8 mouse cellular contexts compared by ENCODE assay signal in the genomic region with DNA sequence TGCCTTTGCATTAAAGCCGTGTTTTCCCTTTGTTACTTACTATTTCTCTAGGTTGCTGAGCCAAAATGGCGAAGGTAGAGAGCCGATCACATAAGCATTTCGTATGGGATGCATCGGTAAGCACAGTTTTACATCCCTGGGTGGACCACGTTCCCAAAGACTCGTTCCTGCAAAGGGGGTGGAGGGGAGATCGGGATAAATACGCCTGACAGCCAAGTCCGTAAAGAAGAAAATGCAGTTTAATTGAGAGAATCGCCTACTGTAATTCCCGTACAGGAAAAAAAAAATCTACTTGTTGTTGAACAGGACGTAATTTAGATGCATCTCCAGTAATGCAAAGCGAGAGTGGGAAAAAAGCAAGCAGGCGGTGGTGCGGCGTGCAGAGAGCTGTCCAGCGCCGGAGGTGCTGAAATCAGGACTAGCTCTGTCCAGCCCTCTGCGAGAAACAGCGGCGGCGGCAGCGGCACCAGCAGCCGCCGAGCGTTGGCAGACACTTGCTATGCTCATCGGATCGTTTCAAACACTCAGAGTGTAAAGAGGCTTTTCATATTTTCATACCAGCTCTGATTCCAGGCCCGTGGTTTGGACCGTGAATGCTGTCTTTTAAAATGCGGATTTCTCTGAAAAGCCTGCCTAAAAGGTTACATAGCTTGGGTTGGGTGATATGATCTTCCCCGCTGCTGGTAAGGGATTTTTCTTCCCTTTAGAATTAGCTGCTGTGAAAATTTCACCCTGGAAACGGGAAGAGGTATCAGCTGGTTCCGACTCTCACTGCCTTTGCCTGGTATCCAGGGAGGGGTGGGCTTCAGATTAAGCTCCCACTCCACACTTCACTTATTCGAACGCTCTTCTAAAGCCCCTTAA.
DNase-seq lines count a peak whose midpoint lies in the region; ATAC-seq lines count a peak whose summit lies in the region.

No protein-coding gene starts in this region.

- H3K9me3 ChIP-seq in forebrain, embryonic 11.5 days (ENCODE audit: control insufficient read depth, low read length) = no peaks in the 10 kb centered on the region
- no peaks in the 10 kb centered on the region for H3K9me3 ChIP-seq in heart, embryonic 16.5 days (replicated peaks; ENCODE audit: control insufficient read depth, low read length)
- no peaks in the 10 kb centered on the region for H3K9me3 ChIP-seq in limb, embryonic 15.5 days

- H3K4me3 ChIP-seq in forebrain, embryonic 11.5 days (ENCODE audit: low read depth, low read length) = peak overlapping the region; percentile 30
- no peak overlapping the region for H3K4me3 ChIP-seq in heart, embryonic 16.5 days (ENCODE audit: low read length)
- H3K4me3 ChIP-seq in limb, embryonic 15.5 days = peak overlapping the region; percentile 19

- H3K4me1 ChIP-seq in forebrain, embryonic 11.5 days (replicated peaks; ENCODE audit: control insufficient read depth, insufficient read depth, low read length) = peaks cover 2% of the 10 kb centered on the region; the same call in 1 of the 2 replicates
- H3K4me1 ChIP-seq in heart, embryonic 16.5 days (ENCODE audit: control insufficient read depth, insufficient read depth, low read length) = no peaks in the 10 kb centered on the region
- H3K4me1 ChIP-seq in limb, embryonic 15.5 days = peaks cover 4% of the 10 kb centered on the region; the same call in 1 of the 2 replicates

- H3K27me3 ChIP-seq in forebrain, embryonic 11.5 days (ENCODE audit: control insufficient read depth, insufficient read depth, low read length) = no peaks in the 10 kb centered on the region
- no peaks in the 10 kb centered on the region for H3K27me3 ChIP-seq in heart, embryonic 16.5 days (ENCODE audit: control insufficient read depth, insufficient read depth, low read length)
- 0 out of 2 replicates have a peak, but pooled peaks cover 4% of the 10 kb centered on the region for H3K27me3 ChIP-seq in limb, embryonic 15.5 days

- peak; percentile 92 for ATAC-seq in forebrain, embryonic 11.5 days (replicated peaks; ENCODE audit: low FRiP score)
- peak; percentile 77; the same call in 1 of the 2 replicates for ATAC-seq in heart, embryonic 16.5 days (replicated peaks; ENCODE audit: extremely low read depth, insufficient read depth, low FRiP score)
- ATAC-seq in limb, embryonic 15.5 days (ENCODE audit: insufficient number of reproducible peaks, low FRiP score, low TSS enrichment, low read depth) = 0 out of 2 replicates have a peak, but pooled peaks have one; percentile 48

- peak overlapping the region; percentile 71 for H3K27ac ChIP-seq in forebrain, embryonic 11.5 days (ENCODE audit: low read depth, low read length)
- H3K27ac ChIP-seq in heart, embryonic 16.5 days (ENCODE audit: low read length) = no peak overlapping the region
- no peak overlapping the region for H3K27ac ChIP-seq in limb, embryonic 15.5 days

- 4% methylated on average over 37 of the region's 37 CpGs for WGBS in forebrain, embryonic 11.5 days
- 6% methylated on average over 37 of the region's 37 CpGs for WGBS in heart, embryonic 16.5 days
- 7% methylated on average over 37 of the region's 37 CpGs for WGBS in limb, embryonic 15.5 days

- H3K4me2 ChIP-seq in forebrain, embryonic 11.5 days (ENCODE audit: low read depth, low read length, severe bottlenecking) = peak overlapping the region; percentile 60
- H3K4me2 ChIP-seq in heart, embryonic 16.5 days (ENCODE audit: low read depth, low read length) = peak overlapping the region; percentile 7; the same call in 1 of the 2 replicates
- H3K4me2 ChIP-seq in limb, embryonic 15.5 days = peak overlapping the region; percentile 39

- H3K9ac ChIP-seq in forebrain, embryonic 11.5 days (ENCODE audit: low read length) = peak overlapping the region; percentile 43
- H3K9ac ChIP-seq in heart, embryonic 16.5 days (ENCODE audit: low read length) = no peak overlapping the region
- H3K9ac ChIP-seq in limb, embryonic 15.5 days = no peak overlapping the region

- peak; percentile 5 for DNase-seq in thymus, postnatal 0 days (ENCODE audit: low spot score)
- no peak for DNase-seq in thymus, adult 18-20 months
- DNase-seq in forebrain, embryonic 11.5 days (ENCODE audit: low spot score) = peak; percentile 91
- peak; percentile 83 for DNase-seq in kidney, postnatal 14 days
- DNase-seq in neural tube, embryonic 10.5 days (ENCODE audit: extremely low spot score, low spot score) = peak; percentile 79
- DNase-seq in thymus, postnatal 4 days = peak; percentile 54

- no peaks in the 10 kb centered on the region for H3K36me3 ChIP-seq in forebrain, embryonic 11.5 days (ENCODE audit: control insufficient read depth, insufficient read depth, low read length)
- no peaks in the 10 kb centered on the region for H3K36me3 ChIP-seq in heart, embryonic 16.5 days (ENCODE audit: control insufficient read depth, insufficient read depth)
- no peaks in the 10 kb centered on the region for H3K36me3 ChIP-seq in limb, embryonic 15.5 days

Comparison
In these comparisons a context has a peak if more than half of its experiments do, and no peak if none do; other contexts are left out.
1. DNase-seq: peak in thymus, postnatal 0 days (single experiment), forebrain, embryonic 11.5 days (single experiment), kidney, postnatal 14 days (single experiment), neural tube, embryonic 10.5 days (single experiment) and thymus, postnatal 4 days (single experiment); none in thymus, adult 18-20 months (0 of 2).
2. H3K4me2 ChIP-seq: peak in every context shown above with its lines; median percentile 60 in forebrain, embryonic 11.5 days; 39 in limb, embryonic 15.5 days; 7 in heart, embryonic 16.5 days.
3. Peak in every context shown above with its lines, with median percentiles within 50 percentile points of each other: ATAC-seq.